Mouse (Mus musculus) lung, postnatal 25 days (tissue): Measurements from ENCODE around the gene Tas2r138.
"Not testable (repeated sequence)": the region's sequence is repeated elsewhere in the genome, so short reads cannot be mapped to it uniquely, and the experiment has no call there.

Source experiments
- DNase-seq: peaks from one replicate; pipeline ENCODE4 v3.0.0; 2022; ENCODE audit warnings: low spot score

Gene Tas2r138

DNA sequence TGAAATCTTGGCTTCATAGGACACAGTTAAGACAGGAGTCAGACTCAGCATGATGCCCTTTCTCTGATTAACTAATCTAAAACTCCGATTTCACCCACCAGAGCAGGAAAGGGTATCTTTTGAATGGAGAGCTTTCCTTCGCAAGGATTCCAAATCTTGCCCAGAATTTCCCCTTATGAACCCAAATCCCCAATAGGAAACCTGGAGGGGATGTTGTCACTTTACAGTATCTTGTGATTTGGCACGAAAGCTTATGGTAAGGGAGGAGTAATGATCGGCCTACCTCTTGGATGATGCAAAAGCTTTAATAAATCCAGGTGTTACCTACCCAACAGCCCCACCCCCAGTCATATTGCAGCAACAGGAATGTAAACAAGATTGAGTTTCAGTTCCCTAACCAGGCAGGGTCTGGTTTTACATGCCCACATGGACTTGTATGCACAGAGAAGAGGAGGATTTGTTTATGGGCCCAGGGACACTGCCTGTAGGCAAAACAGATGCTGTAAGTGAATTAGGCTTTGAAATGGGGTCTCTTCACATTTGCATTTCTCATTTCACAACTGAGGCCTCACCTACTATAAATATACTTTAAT lies at the start of gene Tas2r138:
TSS of gene Tas2r138 (minus strand) at position 51 of the 593 bp plus-strand sequence.
- no peak for DNase-seq

DNA sequence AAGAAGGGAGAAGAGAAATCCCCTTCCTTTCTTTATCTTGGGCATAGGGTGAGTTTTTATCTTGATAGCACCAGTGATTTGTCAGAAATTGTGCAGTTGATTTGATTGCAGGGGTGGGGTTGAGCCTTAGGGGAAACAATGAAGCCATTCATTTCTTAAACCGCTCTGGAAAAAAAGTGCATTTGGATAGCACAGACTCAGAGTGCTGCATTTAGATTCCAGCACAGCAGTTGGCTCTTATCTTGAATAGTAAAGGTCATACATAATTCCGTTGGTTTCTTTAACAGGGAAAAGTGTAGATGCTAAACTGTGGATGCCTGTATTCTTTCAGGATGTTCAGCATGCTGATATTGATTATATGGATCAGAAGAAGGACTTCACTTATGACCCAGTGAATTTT lies 47.8 kb upstream of the Tas2r138 start:
- no peak for DNase-seq

DNA sequence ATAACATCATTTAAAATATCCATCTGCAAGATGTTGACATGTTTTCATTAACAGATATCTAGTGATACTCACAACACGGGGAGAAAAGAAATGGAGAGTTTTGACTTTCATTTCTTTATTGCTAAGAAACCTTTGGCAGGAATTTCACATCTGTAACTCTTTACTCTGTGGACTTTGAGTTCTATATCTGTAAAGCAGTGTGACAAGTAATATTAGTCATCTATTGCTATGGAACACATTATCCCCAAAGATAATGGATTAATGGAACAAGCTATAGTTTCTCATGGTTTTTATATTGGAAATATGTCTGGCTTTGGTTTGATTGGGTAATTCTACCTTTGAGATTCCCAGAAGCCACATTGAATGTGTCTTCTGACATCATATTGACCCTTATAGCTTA lies 37.8 kb upstream of the Tas2r138 start:
- no peak for DNase-seq

DNA sequence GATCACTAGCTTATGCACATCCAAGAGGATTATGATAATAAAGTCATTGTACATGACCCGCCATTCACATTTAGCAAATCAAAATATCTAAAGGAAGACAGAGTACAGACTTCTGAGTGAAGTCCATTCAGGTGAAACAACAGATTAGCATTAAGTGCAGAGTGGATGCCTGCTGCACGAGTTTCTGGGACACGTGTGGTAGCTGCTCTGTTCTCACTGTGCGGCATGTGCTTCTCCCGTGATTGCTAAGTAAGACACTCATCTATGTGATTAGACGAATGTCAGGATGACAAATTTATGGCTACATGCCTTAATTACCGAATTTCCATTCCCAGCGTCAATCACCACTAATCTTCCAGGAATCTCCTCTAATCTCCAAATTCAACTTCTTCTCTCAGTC lies 32.6 kb upstream of the Tas2r138 start:
- DNase-seq, result no peak

DNA sequence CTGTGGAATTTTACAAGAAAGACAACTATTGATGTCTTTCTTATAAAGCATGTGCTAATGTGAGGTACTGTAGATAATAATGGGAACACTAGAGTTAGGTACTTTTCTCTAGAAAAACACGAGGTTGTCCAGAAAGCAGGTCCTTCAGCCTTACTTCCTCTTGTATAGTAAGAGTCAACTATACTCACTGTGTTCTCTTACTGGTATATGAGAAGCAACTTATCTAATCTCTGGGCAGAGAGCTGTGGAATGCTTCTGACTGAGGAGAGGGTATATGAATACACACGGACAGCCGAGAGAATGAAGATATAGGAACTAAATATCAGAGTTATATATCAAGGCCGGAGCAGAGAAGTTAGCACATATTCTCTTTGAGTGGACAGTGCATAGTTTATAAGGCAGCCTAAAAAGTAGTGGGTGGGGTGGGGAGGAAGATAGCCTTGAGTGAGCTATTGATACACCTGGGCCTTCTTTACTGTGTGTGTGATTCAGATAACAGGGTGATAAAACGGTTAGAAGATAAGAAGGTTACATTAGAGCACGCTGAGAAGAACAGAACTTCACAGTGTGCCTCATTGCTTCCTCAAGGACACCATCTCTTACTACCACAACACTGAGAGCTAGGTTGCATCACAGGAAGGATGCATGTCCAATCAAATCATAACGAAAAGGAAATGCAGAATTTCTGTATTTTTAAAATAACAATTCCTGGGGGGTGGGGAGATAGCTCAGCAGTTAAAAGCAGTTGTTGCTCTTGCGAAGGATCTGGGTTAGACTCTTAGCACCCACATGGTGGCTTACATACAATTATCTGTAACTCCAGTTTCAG lies 27.8 kb upstream of the Tas2r138 start:
- no peak for DNase-seq

DNA sequence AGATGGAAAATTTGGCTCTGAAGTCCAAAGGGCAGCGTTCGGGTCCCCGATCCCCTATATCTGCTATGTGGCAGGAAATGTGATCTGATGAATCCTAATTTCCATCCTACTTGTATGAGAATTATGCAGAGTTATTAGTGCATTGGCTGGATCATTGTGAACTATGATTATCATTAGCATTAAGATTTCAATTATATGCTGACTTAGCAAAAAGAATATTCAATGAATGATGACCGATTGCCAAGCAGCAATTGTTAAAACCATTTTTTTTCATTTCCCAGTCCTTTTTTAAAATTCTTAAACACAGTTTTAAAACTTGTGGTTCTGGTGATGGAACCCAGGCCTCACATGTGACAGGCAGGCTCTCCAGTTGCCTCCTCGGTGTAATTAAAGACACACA lies 24.6 kb upstream of the Tas2r138 start:
- DNase-seq, result no peak

DNA sequence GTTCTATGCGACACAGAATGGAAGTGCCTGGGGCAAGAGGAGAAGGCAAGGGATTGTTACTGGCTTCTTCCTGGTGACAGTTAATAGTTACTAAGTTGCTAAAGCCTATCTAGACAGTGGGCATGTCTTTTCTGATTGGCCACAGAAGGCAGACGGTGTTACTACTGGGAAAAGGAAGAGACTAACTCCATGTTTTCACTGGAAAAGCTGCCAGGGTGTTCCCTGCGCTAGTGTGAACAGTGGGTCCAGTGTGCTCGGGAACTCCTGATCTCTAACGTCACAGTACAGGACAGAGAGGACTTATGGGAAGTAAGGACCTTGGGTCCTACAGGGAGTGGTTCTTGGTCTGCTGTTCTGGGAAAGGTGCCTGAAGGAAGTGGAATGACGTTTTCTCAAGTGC lies 22.4 kb upstream of the Tas2r138 start:
- DNase-seq, result no peak

DNA sequence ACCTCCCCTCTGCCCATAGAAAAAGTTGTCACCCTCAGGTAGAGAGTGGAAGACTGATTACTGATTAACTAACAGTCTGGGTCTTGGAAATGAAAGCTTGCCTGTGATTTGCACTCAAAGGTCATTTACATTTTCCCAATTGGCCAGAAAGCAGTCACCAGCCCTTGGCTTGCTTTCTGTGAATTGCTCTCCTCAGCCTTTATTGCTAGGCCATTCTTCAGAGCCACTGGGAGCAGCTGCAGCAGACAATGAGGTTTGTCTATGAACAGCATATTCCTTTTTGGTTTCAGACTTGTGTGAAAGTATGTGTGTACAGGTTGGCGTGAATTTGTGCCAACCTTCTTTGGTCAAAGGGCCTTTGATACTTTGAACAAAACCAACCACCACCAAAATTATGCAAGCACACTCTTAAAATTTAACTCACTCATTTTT lies 21.5 kb upstream of the Tas2r138 start:
- no peak for DNase-seq

DNA sequence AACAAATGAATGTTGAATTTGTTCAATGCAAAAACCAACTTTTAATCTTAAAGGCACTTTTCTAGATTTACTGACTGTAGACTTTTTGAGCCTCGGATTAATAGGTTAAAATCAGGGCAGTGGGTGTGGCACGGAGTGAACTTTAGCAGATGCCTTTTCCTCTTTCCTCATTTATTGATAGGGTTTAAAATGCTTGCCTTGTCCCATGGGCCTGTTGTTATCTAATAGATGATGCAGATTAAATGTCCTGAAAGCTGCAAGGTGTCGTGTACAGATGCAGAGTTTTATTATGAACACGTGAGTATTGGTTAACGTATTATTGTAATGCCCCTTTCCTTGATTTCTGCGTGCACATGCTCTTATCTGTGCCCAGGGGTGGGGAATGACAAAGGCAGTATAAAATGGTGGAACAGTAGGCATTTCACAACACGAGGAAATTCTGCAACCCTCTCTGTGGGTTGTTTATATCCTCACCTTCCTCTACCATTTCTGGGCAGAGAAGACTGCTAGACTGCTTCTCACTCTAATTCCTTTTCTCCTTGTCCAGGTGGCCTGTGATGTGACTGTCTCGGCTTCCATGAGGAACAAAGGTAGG lies 15.4 kb upstream of the Tas2r138 start, which contains the start of gene Mgam:
TSS of gene Mgam (plus strand) at position 426 of the 595 bp plus-strand sequence.
- DNase-seq, result no peak

DNA sequence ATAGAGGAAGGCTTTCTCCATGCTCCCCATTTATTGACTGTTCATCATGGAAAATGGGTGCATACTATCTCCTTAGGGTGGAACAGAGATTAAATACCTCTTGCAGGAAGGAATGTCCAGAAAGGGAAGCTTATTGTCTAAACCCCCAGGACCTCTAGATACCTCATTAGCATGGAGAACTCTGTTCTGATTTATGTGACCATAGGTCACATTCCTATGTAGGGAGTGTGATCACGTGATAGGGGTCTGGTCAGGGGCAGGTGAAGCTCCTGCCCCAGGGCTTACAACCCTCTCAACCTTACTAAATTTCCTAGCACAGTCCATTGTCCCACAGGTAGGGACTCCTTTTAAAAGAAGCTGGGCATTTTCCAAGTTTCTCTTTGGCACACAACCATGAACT lies 13.0 kb upstream of the Tas2r138 start:
- DNase-seq, result no peak

DNA sequence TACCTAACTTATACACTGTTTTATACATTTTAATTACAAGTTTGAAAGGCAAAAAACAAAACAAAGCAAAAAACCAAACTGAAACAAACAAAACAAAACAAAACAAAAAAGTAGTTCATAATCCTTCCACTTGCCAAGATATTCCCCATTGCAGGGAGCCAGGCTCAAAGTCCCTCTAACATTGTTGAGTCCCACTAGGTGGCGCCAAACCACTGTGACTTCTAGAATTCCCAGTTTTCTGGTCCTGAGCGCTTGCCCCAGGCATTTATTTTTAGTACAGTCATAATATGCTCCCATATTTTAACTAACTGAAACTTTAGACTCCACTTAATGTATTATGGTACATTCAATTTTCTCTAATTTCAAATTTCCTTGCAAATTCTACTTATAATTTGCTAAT lies 4.9 kb upstream of the Tas2r138 start:
- peak; percentile 13 for DNase-seq

DNA sequence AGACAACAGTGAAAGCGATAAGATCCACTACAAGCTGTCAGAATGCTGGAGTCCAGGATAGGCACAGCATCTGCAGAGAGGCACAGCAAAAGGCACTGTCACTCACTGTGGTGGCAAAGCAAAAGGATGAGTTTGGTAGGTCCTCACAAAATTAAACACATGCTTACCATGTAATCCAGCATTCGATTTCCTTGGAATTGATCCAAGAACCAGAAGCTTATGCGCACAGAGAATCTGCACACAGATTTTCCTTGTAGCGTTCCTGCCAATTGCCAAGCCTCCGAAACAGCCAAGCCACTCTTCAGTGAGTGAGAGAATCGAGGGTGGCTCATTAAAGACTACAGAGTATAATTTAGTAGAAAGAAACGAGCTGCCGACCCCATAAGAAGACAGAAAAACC lies 2.9 kb downstream of the Tas2r138 start:
- no peak for DNase-seq

DNA sequence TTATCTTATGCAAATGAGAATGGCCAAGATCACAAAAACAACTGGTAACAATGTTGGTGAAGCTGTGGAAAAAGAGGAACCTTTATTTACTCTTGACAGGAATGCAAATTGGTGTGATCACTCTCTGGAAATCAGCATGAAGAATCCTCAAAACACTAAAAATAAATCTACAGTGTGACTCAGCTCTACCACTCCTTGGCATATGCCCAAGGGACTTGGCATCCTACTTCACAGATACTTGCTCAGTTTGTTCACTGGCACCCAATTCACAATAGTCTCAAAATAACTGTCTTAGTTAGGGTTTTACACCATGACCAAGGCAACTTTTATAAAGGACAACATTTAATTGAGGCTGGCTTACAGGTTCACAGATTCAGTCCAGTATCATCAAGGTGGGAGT lies 5.7 kb downstream of the Tas2r138 start:
- no peak for DNase-seq

DNA sequence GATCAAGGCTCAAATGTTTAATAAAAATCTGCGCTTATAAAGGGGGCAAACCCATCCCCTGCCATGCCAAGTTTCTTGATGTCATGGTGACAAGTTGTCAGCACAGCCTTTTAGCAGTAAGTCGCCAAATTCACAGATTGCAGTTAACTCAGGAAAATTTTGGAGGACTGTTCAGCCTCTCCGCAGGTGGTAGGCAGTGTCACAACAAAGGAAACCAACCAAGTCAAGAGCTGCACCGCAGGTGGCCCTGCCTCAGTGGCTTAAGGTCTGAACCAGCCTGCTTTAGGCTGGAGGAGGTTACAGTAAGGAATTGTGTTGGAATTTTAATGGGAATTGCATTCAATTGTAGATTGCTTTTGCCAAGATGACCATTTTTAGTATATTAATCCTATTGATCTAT lies 14.6 kb downstream of the Tas2r138 start:
- DNase-seq, result not testable (repeated sequence)

DNA sequence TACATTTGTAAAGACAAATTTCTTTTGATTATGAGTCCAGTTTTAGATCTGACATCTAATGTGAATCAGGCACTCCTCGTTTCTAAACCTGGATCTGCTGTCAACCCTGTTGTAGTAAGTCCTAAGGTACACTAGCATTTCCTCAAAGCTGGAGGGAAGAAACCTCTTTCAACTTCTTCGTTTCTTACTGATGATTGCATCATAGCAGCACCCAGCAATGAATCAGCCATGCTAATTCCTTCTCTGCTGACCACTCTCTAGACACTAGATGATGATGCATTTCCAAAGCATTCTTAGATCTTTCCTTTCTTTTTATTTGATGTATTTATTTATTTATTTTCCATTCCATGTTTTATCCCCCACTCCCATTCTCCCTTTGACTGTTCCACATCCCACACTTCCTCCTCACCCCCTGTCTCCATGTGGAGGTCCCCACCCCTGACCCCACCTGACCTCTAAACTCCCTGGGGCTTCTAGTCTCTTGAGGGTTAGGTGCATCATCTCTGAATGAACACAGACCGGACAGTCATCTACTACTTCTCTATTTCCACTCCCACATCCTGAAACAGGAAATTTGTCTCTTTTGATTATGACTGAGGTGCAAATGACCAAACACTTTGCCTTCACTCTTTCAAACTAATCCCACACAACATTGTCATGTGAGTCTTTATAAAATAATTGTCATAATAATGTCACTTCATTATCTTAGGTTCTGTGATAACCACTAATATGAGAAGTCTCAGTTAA lies 18.1 kb downstream of the Tas2r138 start:
- peak; percentile 18 for DNase-seq

DNA sequence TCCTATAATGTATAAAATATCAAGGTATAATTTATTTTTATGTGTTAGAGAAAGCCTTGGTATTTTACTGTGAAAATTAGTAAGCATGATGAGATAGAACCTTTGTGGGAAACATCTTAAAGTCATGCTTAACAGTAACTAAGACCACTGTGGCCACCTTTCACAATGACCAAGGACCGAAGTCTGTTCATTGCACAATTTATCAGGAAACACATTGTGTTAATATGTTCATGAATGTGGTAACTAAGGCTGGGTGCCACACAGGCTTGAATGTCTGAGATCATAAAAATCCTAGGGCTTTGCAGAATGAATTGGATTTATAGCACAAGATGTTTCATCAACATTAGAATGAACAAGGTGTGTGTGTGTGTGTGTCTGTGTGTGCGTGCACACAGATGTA lies 24.8 kb downstream of the Tas2r138 start:
- no peak for DNase-seq

DNA sequence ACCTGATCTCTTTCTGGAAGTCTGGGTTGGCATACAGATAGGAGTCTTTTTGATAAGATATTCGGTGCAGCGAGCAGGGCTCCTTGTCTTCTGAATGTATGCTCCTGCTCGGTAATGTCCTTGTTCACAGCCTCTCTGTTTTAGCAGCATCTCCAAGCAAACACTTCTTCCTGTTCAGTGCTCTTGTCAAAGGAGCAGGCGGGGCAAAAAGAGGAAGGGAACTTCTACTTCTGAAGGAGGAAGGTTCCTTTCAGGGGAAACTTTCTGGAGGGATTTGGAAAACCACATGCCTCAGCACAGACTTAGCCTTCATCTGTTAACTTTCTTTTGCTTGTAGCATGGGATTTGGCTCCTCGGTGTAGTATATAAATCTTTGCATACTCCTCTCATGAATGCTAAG lies 27.5 kb downstream of the Tas2r138 start, which contains the start of gene Clec5a:
TSS of gene Clec5a (minus strand) at position 177 of the 400 bp plus-strand sequence.
- DNase-seq, result no peak

DNA sequence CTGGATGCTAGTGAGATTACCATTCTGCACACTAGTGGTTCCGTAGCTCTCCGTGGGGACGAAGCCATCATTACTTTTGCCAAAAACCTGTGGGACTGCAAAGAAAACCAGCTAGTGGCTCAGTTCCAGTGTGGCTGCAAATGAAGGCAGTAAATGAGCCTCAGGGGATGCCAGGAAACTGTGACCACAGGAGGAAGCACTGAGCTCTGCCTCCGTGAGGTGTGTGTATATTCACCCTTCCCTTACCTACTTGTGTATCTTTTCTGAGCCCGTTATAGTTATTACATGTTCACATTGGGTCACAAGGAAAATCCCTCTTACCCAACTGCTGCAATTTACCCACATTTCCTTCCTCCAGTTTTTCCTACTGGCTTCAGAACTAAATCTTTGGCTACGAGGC lies 28.8 kb downstream of the Tas2r138 start:
- DNase-seq, result no peak

DNA sequence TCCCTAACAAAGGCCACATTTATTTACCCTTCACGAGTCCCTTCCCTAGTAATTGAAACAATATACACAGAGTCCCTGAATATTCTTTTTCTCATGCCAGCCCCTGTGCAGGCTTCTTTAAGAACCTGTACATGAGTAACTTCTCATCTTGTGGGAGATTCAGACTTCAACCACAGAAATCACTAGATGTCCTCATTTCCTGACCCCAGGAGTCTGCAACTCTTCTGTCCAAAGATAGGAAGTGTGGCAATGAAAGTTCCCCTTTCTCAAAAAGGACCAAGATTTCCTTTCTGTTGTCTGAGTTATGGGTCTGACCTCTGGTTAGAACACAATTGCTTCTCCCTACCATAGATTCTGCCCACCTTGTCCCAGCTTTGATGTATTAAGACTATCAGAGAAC lies 36.8 kb downstream of the Tas2r138 start:
- peak; percentile 25 for DNase-seq

DNA sequence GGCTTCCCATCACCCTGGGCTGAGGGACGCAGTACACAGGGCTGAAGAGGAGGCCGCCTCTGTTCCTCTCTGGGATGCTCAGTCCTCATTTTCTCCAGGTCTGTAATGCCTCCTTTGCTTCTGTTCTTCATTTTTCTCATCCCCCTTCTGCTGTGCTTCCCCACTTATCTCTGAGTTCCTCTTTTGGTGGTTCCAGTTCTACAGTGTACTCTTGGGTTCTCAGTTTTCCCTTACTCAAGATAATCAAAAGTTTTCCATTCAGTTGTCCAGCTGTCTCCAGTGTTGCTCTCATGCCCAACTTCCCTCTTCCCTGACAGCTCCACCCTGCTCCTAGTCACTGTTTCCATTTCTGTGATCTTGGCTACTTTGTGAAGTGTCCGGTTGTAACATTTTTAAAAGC lies 39.5 kb downstream of the Tas2r138 start:
- DNase-seq, result no peak

DNA sequence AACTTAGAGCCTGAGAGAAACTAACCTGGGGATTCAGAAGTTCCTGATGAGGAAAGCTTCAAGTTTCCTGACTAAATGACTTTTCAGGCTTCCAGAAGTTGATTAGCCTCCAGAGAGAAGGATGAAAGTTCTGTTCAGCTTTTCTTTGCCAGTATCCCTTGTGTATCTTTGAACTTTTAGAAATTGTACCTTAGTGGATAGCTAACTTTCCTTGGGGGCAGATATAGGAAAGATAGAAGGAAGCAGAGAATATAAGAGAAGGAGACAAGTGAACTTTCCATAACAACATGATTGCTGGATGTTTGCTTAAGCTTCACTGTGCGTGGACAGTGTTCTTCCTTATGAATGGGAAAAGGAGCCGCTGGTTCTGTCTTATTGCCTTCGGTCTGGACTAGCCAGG lies 43.9 kb downstream of the Tas2r138 start, which contains the start of gene Olfr460:
TSS of gene Olfr460 (plus strand) at position 301 of the 400 bp plus-strand sequence.
- DNase-seq, result no peak
